Mouse (Mus musculus): Measurements from ENCODE around the gene Olfr983. TPM values are rescaled to one million over a fixed set of nuclear protein-coding genes. Genes with fewer than 3 reads are reported as not detected.

Olfr983 gene
- polyA plus RNA-seq (2012; rRNA removed): not detected in 2 replicates

GRCm38 (mm10) chr9:40093495-40093894 lies at the start of gene Olfr983:
TSS of gene Olfr983 (minus strand) at chr9:40093595.
- TF ChIP-seq POLR2A (IDR thresholded peaks at IDR 0.05; ENCODE audit: low read depth, low read length): no peak
- TF ChIP-seq CTCF (conservative IDR thresholded peaks at IDR 0.05; ENCODE audit: insufficient read depth, insufficient read length, low read depth, low read length): no peak
- Histone ChIP-seq H3K4me3 (ENCODE audit: insufficient read depth, low read depth, low read length) (no peak within 1 kb of the TSS), H3K27me3 (replicated peaks; ENCODE audit: control insufficient read depth, insufficient read depth, low read length) (no peaks in the 10 kb centered on the region), H3K4me1 (ENCODE audit: control insufficient read depth, insufficient read depth, low read length) (no peaks in the 10 kb centered on the region), H3K27ac (ENCODE audit: insufficient read depth, low read depth, low read length) (no peak within 1 kb of the TSS), H3K36me3 (ENCODE audit: control insufficient read depth, insufficient read depth, low read length) (no peaks in the 10 kb centered on the region)
- WGBS: 80% methylated on average over 2 of the region's 2 CpGs
- DNase-seq: no peak

- TF ChIP-seq CTCF (conservative IDR thresholded peaks at IDR 0.05; ENCODE audit: insufficient read depth, insufficient read length, low read depth, low read length) (no peak), POLR2A (IDR thresholded peaks at IDR 0.05; ENCODE audit: low read depth, low read length) (no peak)
- no peaks in the 10 kb centered on the region for H3K27me3 ChIP-seq (replicated peaks; ENCODE audit: control insufficient read depth, insufficient read depth, low read length)
- 16% methylated on average over 1 of the region's 1 CpGs for WGBS
Measured at GRCm38 (mm10) chr9:40141544-40141943, 48.1 kb upstream of the Olfr983 start.

GRCm38 (mm10) chr9:40139484-40139883 lies 46.1 kb upstream of the Olfr983 start:
- Histone ChIP-seq H3K36me3 (ENCODE audit: control insufficient read depth, insufficient read depth, low read length) (no peaks in the 10 kb centered on the region), H3K27me3 (replicated peaks; ENCODE audit: control insufficient read depth, insufficient read depth, low read length) (no peaks in the 10 kb centered on the region), H3K27ac (ENCODE audit: insufficient read depth, low read depth, low read length) (no peak overlapping the region), H3K4me1 (ENCODE audit: control insufficient read depth, insufficient read depth, low read length) (no peaks in the 10 kb centered on the region), H3K4me3 (ENCODE audit: insufficient read depth, low read depth, low read length) (no peak overlapping the region)
- 56% methylated on average over 4 of the region's 4 CpGs for WGBS
- TF ChIP-seq POLR2A (IDR thresholded peaks at IDR 0.05; ENCODE audit: low read depth, low read length) (no peak), CTCF (conservative IDR thresholded peaks at IDR 0.05; ENCODE audit: insufficient read depth, insufficient read length, low read depth, low read length) (no peak)
- no peak for DNase-seq

More at GRCm38 (mm10) chr9:40141544-40141943, 48.1 kb upstream of the Olfr983 start:
- Histone ChIP-seq H3K27ac (ENCODE audit: insufficient read depth, low read depth, low read length) (no peak overlapping the region), H3K4me1 (ENCODE audit: control insufficient read depth, insufficient read depth, low read length) (no peaks in the 10 kb centered on the region), H3K36me3 (ENCODE audit: control insufficient read depth, insufficient read depth, low read length) (no peaks in the 10 kb centered on the region), H3K4me3 (ENCODE audit: insufficient read depth, low read depth, low read length) (no peak overlapping the region)
- no peak for DNase-seq

- no peaks in the 10 kb centered on the region for H3K36me3 ChIP-seq (ENCODE audit: control insufficient read depth, insufficient read depth, low read length)
- H3K27ac ChIP-seq (ENCODE audit: insufficient read depth, low read depth, low read length): no peak overlapping the region
- no peak for DNase-seq
- H3K27me3 ChIP-seq (replicated peaks; ENCODE audit: control insufficient read depth, insufficient read depth, low read length): no peaks in the 10 kb centered on the region
- 64% methylated on average over 6 of the region's 6 CpGs for WGBS
- H3K4me1 ChIP-seq (ENCODE audit: control insufficient read depth, insufficient read depth, low read length): no peaks in the 10 kb centered on the region
- no peak for TF ChIP-seq POLR2A (IDR thresholded peaks at IDR 0.05; ENCODE audit: low read depth, low read length)
- TF ChIP-seq CTCF (conservative IDR thresholded peaks at IDR 0.05; ENCODE audit: insufficient read depth, insufficient read length, low read depth, low read length): no peak
- H3K4me3 ChIP-seq (ENCODE audit: insufficient read depth, low read depth, low read length): no peak overlapping the region
Measured at GRCm38 (mm10) chr9:40136987-40137688, 43.7 kb upstream of the Olfr983 start.

GRCm38 (mm10) chr9:40130556-40130955 lies 37.2 kb upstream of the Olfr983 start:
- WGBS: 73% methylated on average over 1 of the region's 1 CpGs
- TF ChIP-seq CTCF (conservative IDR thresholded peaks at IDR 0.05; ENCODE audit: insufficient read depth, insufficient read length, low read depth, low read length) (no peak), POLR2A (IDR thresholded peaks at IDR 0.05; ENCODE audit: low read depth, low read length) (no peak)

GRCm38 (mm10) chr9:40130084-40130483 lies 36.7 kb upstream of the Olfr983 start, which contains the start of gene Olfr985:
TSS of gene Olfr985 (minus strand) at chr9:40130184.
- Histone ChIP-seq H3K4me1 (ENCODE audit: control insufficient read depth, insufficient read depth, low read length) (0 out of 2 replicates have a peak, but pooled peaks cover 3% of the 10 kb centered on the region), H3K27ac (ENCODE audit: insufficient read depth, low read depth, low read length) (no peak within 1 kb of the TSS), H3K27me3 (replicated peaks; ENCODE audit: control insufficient read depth, insufficient read depth, low read length) (no peaks in the 10 kb centered on the region), H3K36me3 (ENCODE audit: control insufficient read depth, insufficient read depth, low read length) (no peaks in the 10 kb centered on the region), H3K4me3 (ENCODE audit: insufficient read depth, low read depth, low read length) (no peak within 1 kb of the TSS)
- TF ChIP-seq CTCF (conservative IDR thresholded peaks at IDR 0.05; ENCODE audit: insufficient read depth, insufficient read length, low read depth, low read length) (no peak), POLR2A (IDR thresholded peaks at IDR 0.05; ENCODE audit: low read depth, low read length) (no peak)
- DNase-seq: no peak
- 81% methylated on average over 1 of the region's 1 CpGs for WGBS

More at GRCm38 (mm10) chr9:40130556-40130955, 37.2 kb upstream of the Olfr983 start:
- Histone ChIP-seq H3K36me3 (ENCODE audit: control insufficient read depth, insufficient read depth, low read length) (no peaks in the 10 kb centered on the region), H3K4me3 (ENCODE audit: insufficient read depth, low read depth, low read length) (no peak overlapping the region), H3K27me3 (replicated peaks; ENCODE audit: control insufficient read depth, insufficient read depth, low read length) (no peaks in the 10 kb centered on the region), H3K4me1 (ENCODE audit: control insufficient read depth, insufficient read depth, low read length) (0 out of 2 replicates have a peak, but pooled peaks cover 3% of the 10 kb centered on the region), H3K27ac (ENCODE audit: insufficient read depth, low read depth, low read length) (no peak overlapping the region)
- DNase-seq: no peak

- WGBS: 51% methylated on average over 5 of the region's 5 CpGs
- no peak overlapping the region for H3K27ac ChIP-seq (ENCODE audit: insufficient read depth, low read depth, low read length)
- H3K36me3 ChIP-seq (ENCODE audit: control insufficient read depth, insufficient read depth, low read length): no peaks in the 10 kb centered on the region
- no peak overlapping the region for H3K4me3 ChIP-seq (ENCODE audit: insufficient read depth, low read depth, low read length)
- DNase-seq: no peak
- TF ChIP-seq CTCF (conservative IDR thresholded peaks at IDR 0.05; ENCODE audit: insufficient read depth, insufficient read length, low read depth, low read length) (no peak), POLR2A (IDR thresholded peaks at IDR 0.05; ENCODE audit: low read depth, low read length) (no peak)
- no peaks in the 10 kb centered on the region for H3K4me1 ChIP-seq (ENCODE audit: control insufficient read depth, insufficient read depth, low read length)
- no peaks in the 10 kb centered on the region for H3K27me3 ChIP-seq (replicated peaks; ENCODE audit: control insufficient read depth, insufficient read depth, low read length)
Measured at GRCm38 (mm10) chr9:40117287-40117659, 23.9 kb upstream of the Olfr983 start.

All from kidney, adult 2 months (tissue).